Mouse (Mus musculus) MEL (cell line): Measurements from ENCODE around the gene Sars. TPM values are rescaled to one million over a fixed set of nuclear protein-coding genes. Genes with fewer than 3 reads are reported as not detected.
A peak's percentile ranks its signal among the peaks of the same experiment; 100 is the strongest.

Source experiments
- DNase-seq: peaks from one replicate; pipeline ENCODE4 v3.0.0; 2011; ENCODE audit warnings: low read depth, low spot score
- H3K27ac ChIP-seq: 2 replicates; pipeline ENCODE4 v1.5.1; 2012; ENCODE audit warnings: low read depth, mild to moderate bottlenecking, control low read depth, low read length, moderate library complexity; ENCODE audit not compliant: control insufficient read depth
- H3K27me3 ChIP-seq, 2 experiments: fragments of 150-350 bp in 1 of 2; sonication (generic) in 1 of 2; 2 replicates each; pipeline ENCODE4 v1.6.1; 2012; ENCODE audit warnings: low read length in 2 of 2, mild to moderate bottlenecking in 2 of 2, improper control_type of control experiment in 1 of 2, moderate library complexity in 1 of 2; ENCODE audit not compliant: insufficient read depth in 2 of 2, control insufficient read depth in 1 of 2
- H3K36me3 ChIP-seq, 2 experiments: 2 replicates each; pipeline ENCODE4 v1.6.1; 2012 to 2014; ENCODE audit warnings: low read length in 2 of 2, improper control_type of control experiment in 1 of 2, inconsistent platforms in 1 of 2, mild to moderate bottlenecking in 1 of 2; ENCODE audit not compliant: insufficient read depth in 2 of 2, control insufficient read depth in 1 of 2
- H3K4me1 ChIP-seq, 2 experiments: fragments of 150-350 bp in 1 of 2; sonication (generic) in 1 of 2; 2 replicates each; pipeline ENCODE4 v1.6.1; 2012; ENCODE audit warnings: low read length in 2 of 2, improper control_type of control experiment in 1 of 2, mild to moderate bottlenecking in 1 of 2; ENCODE audit not compliant: insufficient read depth in 2 of 2, control insufficient read depth in 1 of 2
- H3K4me3 ChIP-seq, 2 experiments: fragments of 150-350 bp in 1 of 2; sonication (generic) in 1 of 2; 2 replicates each; pipeline ENCODE4 v1.5.1; 2012; ENCODE audit warnings: low read depth in 2 of 2, low read length in 2 of 2, mild to moderate bottlenecking in 2 of 2, moderate library complexity in 2 of 2, control low read depth in 1 of 2, improper control_type of control experiment in 1 of 2; ENCODE audit not compliant: control insufficient read depth in 1 of 2, insufficient read depth in 1 of 2
- H3K79me2 ChIP-seq: 2 replicates; pipeline ENCODE4 v1.6.1; 2012; ENCODE audit warnings: mild to moderate bottlenecking, low read length, moderate library complexity; ENCODE audit not compliant: control insufficient read depth, poor library complexity, insufficient read depth
- H3K9ac ChIP-seq: 2 replicates; pipeline ENCODE4 v1.6.1; 2012; ENCODE audit warnings: low read depth, mild to moderate bottlenecking, control low read depth, low read length, moderate library complexity; ENCODE audit not compliant: control insufficient read depth, poor library complexity, severe bottlenecking
- H3K9me3 ChIP-seq: fragments of 150-350 bp; sonication (generic); replicated peaks from 2 replicates; pipeline ENCODE4 v1.6.1; 2012; ENCODE audit warnings: mild to moderate bottlenecking, low read length, improper control_type of control experiment, moderate library complexity; ENCODE audit not compliant: insufficient read depth
- BHLHE40 ChIP-seq: IDR thresholded peaks from 2 replicates; pipeline ENCODE4 v1.6.1; 2012; ENCODE audit warnings: low read depth, mild to moderate bottlenecking, inconsistent platforms, low read length, improper control_type of control experiment, borderline replicate concordance
- CHD1 ChIP-seq: IDR thresholded peaks from 2 replicates; pipeline ENCODE4 v1.6.1; 2012; ENCODE audit warnings: low read depth, mild to moderate bottlenecking, inconsistent platforms, low read length, improper control_type of control experiment
- ELF1 ChIP-seq: IDR thresholded peaks from 2 replicates; pipeline ENCODE4 v1.6.1; 2014; ENCODE audit warnings: low read depth, mild to moderate bottlenecking, inconsistent platforms, low read length, improper control_type of control experiment, moderate library complexity
- EP300 ChIP-seq, 2 experiments: IDR thresholded peaks; 2 replicates each; pipeline ENCODE4 v1.6.1; 2011; ENCODE audit warnings: improper control_type of control experiment in 2 of 2, low read length in 2 of 2, low read depth in 1 of 2, mild to moderate bottlenecking in 1 of 2
- ETS1 ChIP-seq: IDR thresholded peaks from 2 replicates; pipeline ENCODE4 v1.6.1; 2012; ENCODE audit warnings: low read depth, mild to moderate bottlenecking, inconsistent platforms, low read length, improper control_type of control experiment, moderate library complexity
- GABPA ChIP-seq: IDR thresholded peaks from 2 replicates; pipeline ENCODE4 v1.6.1; 2012; ENCODE audit warnings: low read depth, mild to moderate bottlenecking, inconsistent platforms, low read length, improper control_type of control experiment, moderate library complexity
- HCFC1 ChIP-seq: IDR thresholded peaks from 2 replicates; pipeline ENCODE4 v1.6.1; 2012; ENCODE audit warnings: low read depth, mild to moderate bottlenecking, inconsistent platforms, low read length, improper control_type of control experiment, moderate library complexity
- KAT2A ChIP-seq: conservative IDR thresholded peaks from 2 replicates; pipeline ENCODE4 v1.6.1; 2012; ENCODE audit warnings: low read depth, low read length, improper control_type of control experiment, inconsistent platforms
- MAFK ChIP-seq: IDR thresholded peaks from 2 replicates; pipeline ENCODE4 v1.6.1; 2011; ENCODE audit warnings: low read depth, mild to moderate bottlenecking, low read length, improper control_type of control experiment, borderline replicate concordance
- MXI1 ChIP-seq: IDR thresholded peaks from 2 replicates; pipeline ENCODE4 v1.6.1; 2011; ENCODE audit warnings: mild to moderate bottlenecking, low read depth, low read length, improper control_type of control experiment
- MYC ChIP-seq: IDR thresholded peaks from 2 replicates; pipeline ENCODE4 v1.6.1; 2011; ENCODE audit warnings: low read depth, mild to moderate bottlenecking, low read length, improper control_type of control experiment, moderate library complexity
- RAD21 ChIP-seq: IDR thresholded peaks from 2 replicates; pipeline ENCODE4 v1.6.1; 2011; ENCODE audit warnings: mild to moderate bottlenecking, low read depth, low read length, improper control_type of control experiment
- TBP ChIP-seq: IDR thresholded peaks from 2 replicates; pipeline ENCODE4 v1.8.0; 2011; ENCODE audit warnings: low read depth, low read length, improper control_type of control experiment
- TCF12 ChIP-seq: IDR thresholded peaks from 2 replicates; pipeline ENCODE4 v1.6.1; 2014; ENCODE audit warnings: low read depth, mild to moderate bottlenecking, inconsistent platforms, low read length, improper control_type of control experiment, moderate library complexity
- UBTF ChIP-seq: IDR thresholded peaks from 2 replicates; pipeline ENCODE4 v1.6.1; 2012; ENCODE audit warnings: low read depth, mild to moderate bottlenecking, inconsistent platforms, low read length, improper control_type of control experiment, moderate library complexity, borderline replicate concordance; ENCODE audit not compliant: insufficient read depth
- USF2 ChIP-seq, 2 experiments: IDR thresholded peaks; 2 replicates each; pipeline ENCODE4 v1.6.1; 2011 to 2012; ENCODE audit warnings: improper control_type of control experiment in 2 of 2, low read length in 2 of 2, borderline replicate concordance in 1 of 2, inconsistent platforms in 1 of 2, low read depth in 1 of 2, mild to moderate bottlenecking in 1 of 2; ENCODE audit not compliant: insufficient read depth in 1 of 2
- ZKSCAN1 ChIP-seq: IDR thresholded peaks from 2 replicates; pipeline ENCODE4 v1.6.1; 2012; ENCODE audit warnings: low read depth, mild to moderate bottlenecking, inconsistent platforms, low read length, improper control_type of control experiment, moderate library complexity
- ZMIZ1 ChIP-seq: IDR thresholded peaks from 2 replicates; pipeline ENCODE4 v1.6.1; 2012; ENCODE audit warnings: low read depth, mild to moderate bottlenecking, inconsistent platforms, low read length, improper control_type of control experiment, moderate library complexity
- polyA plus RNA-seq, 2 experiments: library from polyadenylated mRNA; stranded (reverse) in 1 of 2; unstranded in 1 of 2; fragments of >175 nt in 1 of 2; fragments of >200 nt in 1 of 2; gene quantifications; 2 replicates each; pipeline versions ENCODE4 v1.2.1 to v1.2.4; 2012; ENCODE audit warnings: low replicate concordance in 2 of 2, low read depth in 1 of 2; ENCODE audit not compliant: insufficient read length in 2 of 2, insufficient read depth in 1 of 2, missing spikeins in 1 of 2
- total RNA-seq: library from RNA; depleted of rRNA; stranded (reverse); fragments of 300-350 nt; gene quantifications from 2 replicates; pipeline ENCODE4 v1.2.3, GENCODE M21; 2012

Gene Sars
- total and polyA plus RNA-seq, 3 experiments: 202 to 337 TPM; not detected in 1

DNA sequence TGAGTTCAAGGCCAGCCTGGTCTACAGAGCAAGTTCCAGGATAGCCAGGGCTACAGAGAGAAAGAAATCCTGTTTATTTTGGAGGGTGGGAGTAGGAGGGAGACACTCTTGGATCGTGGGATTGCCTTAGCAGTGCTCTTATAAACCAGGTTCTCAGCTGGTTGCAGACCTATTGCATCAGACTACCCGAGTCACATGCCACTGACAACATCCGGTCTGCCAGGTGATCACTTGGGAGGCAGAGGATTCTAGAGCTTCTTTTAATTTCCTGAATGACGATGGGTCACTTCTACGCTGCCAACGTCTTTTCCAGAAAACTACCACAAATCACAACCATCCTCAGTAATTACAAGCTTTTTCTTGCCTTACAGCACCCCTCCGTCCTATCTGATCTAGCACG is 980 bp downstream of the Sars start (continued):
- peak; percentile 58 to 90; a peak in 3 of 4 replicates for TF ChIP-seq USF2 (IDR thresholded peaks at IDR 0.05; ENCODE audit: borderline replicate concordance in 1 of 2, insufficient read depth in 1 of 2, low read depth in 1 of 2, low read length in 2 of 2)
- TF ChIP-seq MYC: peak; percentile 98
- peak; percentile 93 for TF ChIP-seq TBP
- peak; percentile 84 for TF ChIP-seq HCFC1
- peak; percentile 20 to 77; a peak in 3 of 4 replicates for TF ChIP-seq EP300 (IDR thresholded peaks at IDR 0.05; ENCODE audit: low read depth in 1 of 2, low read length in 2 of 2)
- no peak for TF ChIP-seq ZKSCAN1
- peak; percentile 82; the same call in 1 of the 2 replicates for TF ChIP-seq BHLHE40
- TF ChIP-seq GABPA: no peak

DNA sequence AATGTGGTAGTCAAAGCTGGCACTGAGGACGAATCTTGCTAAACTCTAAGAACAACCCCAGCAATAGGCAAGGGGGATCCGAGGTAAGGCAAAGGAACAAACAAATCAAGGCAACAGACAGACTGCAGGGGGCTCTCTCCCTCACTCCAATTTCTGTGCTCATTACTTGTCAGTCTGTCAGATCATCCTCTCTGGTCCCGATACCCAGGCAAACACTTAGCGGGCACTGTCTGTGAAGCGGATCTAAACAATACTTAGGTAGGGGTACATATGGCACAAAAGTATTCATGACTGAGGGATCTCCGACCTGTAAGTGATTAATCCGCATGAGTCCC is 8.7 kb downstream of the Sars start:
- H3K4me1 ChIP-seq: peaks cover 0 to 5% of the 10 kb centered on the region in 2 experiments; a peak in 1 of 4 replicates
- H3K36me3 ChIP-seq: peaks cover 6 to 45% of the 10 kb centered on the region in 2 experiments
- DNase-seq: no peak
- no peak overlapping the region for H3K27ac ChIP-seq
- no peak overlapping the region for H3K9ac ChIP-seq
- TF ChIP-seq MXI1 (no peak), ZMIZ1 (no peak), TBP (no peak), UBTF (no peak), CHD1 (no peak), ETS1 (no peak), KAT2A (no peak), EP300 (IDR thresholded peaks at IDR 0.05; ENCODE audit: low read depth in 1 of 2, low read length in 2 of 2) (no peak), TCF12 (no peak), MYC (no peak), MAFK (no peak), ELF1 (no peak), RAD21 (no peak), ZKSCAN1 (no peak), HCFC1 (no peak)
- H3K79me2 ChIP-seq: peaks cover 34% of the 10 kb centered on the region
- no peak overlapping the region for H3K4me3 ChIP-seq
- H3K27me3 ChIP-seq: no peaks in the 10 kb centered on the region
- no peaks in the 10 kb centered on the region for H3K9me3 ChIP-seq
